Comparison of ENCODE assay signal across 9 mouse cellular contexts in genomic region chr14:75721977-75722563, GRCm38 (mm10). TPM values are rescaled to one million over a fixed set of nuclear protein-coding genes. Genes with fewer than 3 reads are reported as not detected.
A peak's percentile ranks its signal among the peaks of the same experiment; 100 is the strongest.
DNase-seq lines count a peak whose midpoint lies in the region; ATAC-seq and TF ChIP-seq lines count a peak whose summit lies in the region.
"Had no signal": no experiment of that assay in that cellular context is flagged by ENCODE, and none has a peak within 500 bp of the region (broad histone marks: within the 10 kb centered on the region; RNA-seq: fewer than 3 reads in every experiment).

No protein-coding gene starts in this region.

- H3K4me2 ChIP-seq in kidney, embryonic 16.5 days (replicated peaks; ENCODE audit: low read depth, low read length) = no peak overlapping the region
- no peak overlapping the region for H3K4me2 ChIP-seq in hindbrain, embryonic 16.5 days (ENCODE audit: low read length)
- H3K4me2 ChIP-seq in midbrain, embryonic 16.5 days (ENCODE audit: low read length) = no peak overlapping the region
- H3K4me2 ChIP-seq: embryonic facial prominence, embryonic 12.5 days had no signal

- no peaks in the 10 kb centered on the region for H3K9me3 ChIP-seq in kidney, embryonic 16.5 days (ENCODE audit: low read length)
- no peaks in the 10 kb centered on the region for H3K9me3 ChIP-seq in hindbrain, embryonic 16.5 days (ENCODE audit: control insufficient read depth, low read length)
- H3K9me3 ChIP-seq in midbrain, embryonic 16.5 days (replicated peaks; ENCODE audit: control insufficient read depth, low read length, poor library complexity, severe bottlenecking) = no peaks in the 10 kb centered on the region
- H3K9me3 ChIP-seq: embryonic facial prominence, embryonic 12.5 days had no signal

- 60% methylated on average over 12 of the region's 12 CpGs for WGBS in kidney, adult 2 months
- WGBS in kidney, embryonic 16.5 days = 57% methylated on average over 12 of the region's 12 CpGs
- 57% methylated on average over 12 of the region's 12 CpGs for WGBS in hindbrain, embryonic 16.5 days
- WGBS in midbrain, embryonic 16.5 days = 57% methylated on average over 12 of the region's 12 CpGs

- H3K27ac ChIP-seq in kidney, adult 2 months (ENCODE audit: insufficient read depth, low read depth, low read length) = no peak overlapping the region
- H3K27ac ChIP-seq in kidney, embryonic 16.5 days (ENCODE audit: low read length) = no peak overlapping the region
- H3K27ac ChIP-seq in embryonic fibroblast, embryonic 13.5 days (ENCODE audit: insufficient read depth, low read length) = no peak overlapping the region
- H3K27ac ChIP-seq in hindbrain, embryonic 16.5 days (ENCODE audit: low read depth, low read length) = no peak overlapping the region
- H3K27ac ChIP-seq in midbrain, embryonic 16.5 days (ENCODE audit: low read length) = no peak overlapping the region
- H3K27ac ChIP-seq: embryonic facial prominence, embryonic 12.5 days had no signal

- intact Hi-C loops in left cerebral cortex, postnatal 25 days (cut with DNase I) = loop anchor here (5.0 to 10.0 kb wide), 3 partner anchors 80 to 525 kb away; partner anchors contain the start of gene Erich6b

- no peak overlapping the region for H3K9ac ChIP-seq in kidney, embryonic 16.5 days (replicated peaks; ENCODE audit: low read length)
- H3K9ac ChIP-seq in hindbrain, embryonic 16.5 days (ENCODE audit: low read depth, low read length) = no peak overlapping the region
- no peak overlapping the region for H3K9ac ChIP-seq in midbrain, embryonic 16.5 days (ENCODE audit: low read depth, low read length)
- H3K9ac ChIP-seq: embryonic facial prominence, embryonic 12.5 days had no signal

- TF ChIP-seq POLR2A in kidney, adult 2 months (IDR thresholded peaks at IDR 0.05; ENCODE audit: low read depth, low read length) = no peak
- TF ChIP-seq POLR2A in embryonic fibroblast, embryonic 13.5 days (IDR thresholded peaks at IDR 0.05; ENCODE audit: low read depth, low read length) = no peak

- TF ChIP-seq CTCF in kidney, adult 2 months (conservative IDR thresholded peaks at IDR 0.05; ENCODE audit: insufficient read depth, insufficient read length, low read depth, low read length) = peak; percentile 62
- 0 out of 2 replicates have a peak, but pooled peaks have one; percentile 28 for TF ChIP-seq CTCF in embryonic fibroblast, embryonic 13.5 days (IDR thresholded peaks at IDR 0.05; ENCODE audit: borderline replicate concordance, insufficient read depth, low read length)

- H3K4me3 ChIP-seq in kidney, adult 2 months (ENCODE audit: insufficient read depth, low read depth, low read length) = no peak overlapping the region
- no peak overlapping the region for H3K4me3 ChIP-seq in kidney, embryonic 16.5 days (ENCODE audit: low read length)
- no peak overlapping the region for H3K4me3 ChIP-seq in embryonic fibroblast, embryonic 13.5 days (ENCODE audit: insufficient read depth, low read length)
- no peak overlapping the region for H3K4me3 ChIP-seq in hindbrain, embryonic 16.5 days (ENCODE audit: low read length)
- no peak overlapping the region for H3K4me3 ChIP-seq in midbrain, embryonic 16.5 days (ENCODE audit: low read depth, low read length)
- H3K4me3 ChIP-seq: embryonic facial prominence, embryonic 12.5 days had no signal

- H3K36me3 ChIP-seq in kidney, adult 2 months (ENCODE audit: control insufficient read depth, insufficient read depth, low read length) = peaks cover 3% of the 10 kb centered on the region
- H3K36me3 ChIP-seq in kidney, embryonic 16.5 days (ENCODE audit: insufficient read depth, low read length) = peaks cover 54% of the 10 kb centered on the region
- H3K36me3 ChIP-seq in hindbrain, embryonic 16.5 days (ENCODE audit: control insufficient read depth, insufficient read depth, low read length) = peaks cover 22% of the 10 kb centered on the region
- peaks cover 16% of the 10 kb centered on the region for H3K36me3 ChIP-seq in midbrain, embryonic 16.5 days (ENCODE audit: control insufficient read depth, insufficient read depth, low read length)

- DNase-seq in kidney, adult 2 months = peak; percentile 70
- DNase-seq in brain, adult 2 months (ENCODE audit: low read depth, low spot score) = peak; percentile 79
- DNase-seq in left cerebral cortex, postnatal 25 days (ENCODE audit: low spot score in 2 of 2) = peak; percentile 73 to 78
- peak; percentile 47 to 75 for DNase-seq in spleen, postnatal 4 days (ENCODE audit: low spot score in 2 of 2)

- ATAC-seq in kidney, embryonic 16.5 days (ENCODE audit: low FRiP score, low TSS enrichment) = no peak
- ATAC-seq in hindbrain, embryonic 16.5 days = peak; percentile 82
- peak; percentile 42; the same call in 1 of the 2 replicates for ATAC-seq in midbrain, embryonic 16.5 days

- no peaks in the 10 kb centered on the region for H3K27me3 ChIP-seq in kidney, adult 2 months (replicated peaks; ENCODE audit: control insufficient read depth, insufficient read depth, low read length)
- no peaks in the 10 kb centered on the region for H3K27me3 ChIP-seq in kidney, embryonic 16.5 days (ENCODE audit: insufficient read depth, low read length)
- no peaks in the 10 kb centered on the region for H3K27me3 ChIP-seq in hindbrain, embryonic 16.5 days (replicated peaks; ENCODE audit: control insufficient read depth, insufficient read depth, low read length)
- no peaks in the 10 kb centered on the region for H3K27me3 ChIP-seq in midbrain, embryonic 16.5 days (ENCODE audit: control insufficient read depth, insufficient read depth, low read depth, low read length)
- H3K27me3 ChIP-seq: embryonic facial prominence, embryonic 12.5 days had no signal

- no peaks in the 10 kb centered on the region for H3K4me1 ChIP-seq in kidney, adult 2 months (ENCODE audit: control insufficient read depth, insufficient read depth, low read length)
- H3K4me1 ChIP-seq in kidney, embryonic 16.5 days (ENCODE audit: insufficient read depth, low read length) = no peaks in the 10 kb centered on the region
- no peaks in the 10 kb centered on the region for H3K4me1 ChIP-seq in embryonic fibroblast, embryonic 13.5 days (ENCODE audit: control insufficient read depth, insufficient read depth, low read length)
- H3K4me1 ChIP-seq in hindbrain, embryonic 16.5 days (ENCODE audit: control insufficient read depth, insufficient read depth, low read depth, low read length) = no peaks in the 10 kb centered on the region
- no peaks in the 10 kb centered on the region for H3K4me1 ChIP-seq in midbrain, embryonic 16.5 days (ENCODE audit: control insufficient read depth, insufficient read depth, low read length)
- H3K4me1 ChIP-seq: embryonic facial prominence, embryonic 12.5 days had no signal

RNA-seq across cellular contexts. Expression of gene Cog3, which starts 32.2 kb away (rescaled TPM):
- polyA plus RNA-seq in kidney, adult 2 months (2012; rRNA removed) = 7.8 and 10.0 TPM in 2 replicates
- polyA plus RNA-seq in kidney, embryonic 16.5 days (2015; fragmentation: Nextera tagmentation; extraction: Ambion mirVana) = 24.2 and 25.2 TPM in 2 replicates
- 26.6 and 27.2 TPM in 2 replicates for polyA plus RNA-seq in embryonic fibroblast, embryonic 13.5 days (2011; ENCODE audit: insufficient read length, low read depth, missing spikeins)
- 15.8 and 18.3 TPM in 2 replicates for polyA plus RNA-seq in hindbrain, embryonic 16.5 days (2015; fragmentation: Nextera tagmentation; extraction: Ambion mirVana)
- total RNA-seq in left cerebral cortex, postnatal 25 days (2021) = 10 to 100 TPM; 22.2 to 24.9 TPM
- polyA plus RNA-seq in midbrain, embryonic 16.5 days (2015; fragmentation: Nextera tagmentation; extraction: Ambion mirVana) = 19.1 and 21.3 TPM in 2 replicates
